Mouse (Mus musculus): ENCODE measurements around the gene Psmc5. TPM values are rescaled to one million over a fixed set of nuclear protein-coding genes. Genes with fewer than 3 reads are reported as not detected.
"Not testable (repeated sequence)": the region's sequence is repeated elsewhere in the genome, so short reads cannot be mapped to it uniquely, and the experiment has no call there.

Gene Psmc5
- polyA plus RNA-seq (2014; fragmentation: Nextera tagmentation; extraction: Ambion mirVana): 241 and 254 TPM in 2 replicates

DNA sequence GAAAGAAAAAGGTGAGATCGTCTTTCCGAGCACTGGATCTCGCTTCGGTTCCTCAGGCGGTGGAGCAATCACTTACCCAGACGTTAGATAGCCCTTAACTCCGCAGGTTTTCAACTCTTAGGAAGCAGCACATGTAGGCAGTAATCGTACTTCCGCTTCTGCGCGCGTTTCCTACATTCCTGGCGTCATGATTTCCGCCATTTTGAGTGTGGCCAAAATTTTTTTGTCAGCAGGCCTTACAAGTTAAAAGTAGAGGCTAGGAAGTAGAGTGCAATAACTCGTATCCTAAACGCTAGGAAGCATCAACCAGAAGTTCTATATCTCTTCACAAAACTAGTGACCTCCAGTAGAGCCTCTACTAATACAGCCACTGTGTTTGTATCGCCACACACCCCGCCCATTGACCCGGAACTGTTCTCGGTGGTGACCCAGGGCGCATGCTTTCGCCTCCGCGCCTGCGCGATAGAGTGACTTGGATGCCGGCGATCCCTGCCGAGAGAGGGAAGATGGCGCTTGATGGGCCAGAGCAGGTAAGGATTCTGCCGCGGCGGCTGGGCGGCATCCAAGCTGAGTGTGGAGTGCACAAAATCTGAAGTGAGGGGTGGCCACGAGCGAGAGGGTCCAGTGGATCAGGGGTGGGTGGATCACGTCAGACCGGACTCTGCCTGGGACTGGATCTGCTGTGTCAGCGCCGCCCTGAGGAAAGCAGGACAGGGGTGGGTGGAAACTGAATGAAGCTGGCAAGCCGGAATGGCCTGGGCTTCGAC lies at the start of gene Psmc5, which contains the start of gene Ftsj3:
TSS of gene Psmc5 (plus strand) at position 470 of the 767 bp plus-strand sequence.
TSS of gene Ftsj3 (minus strand) at position 395 of the 767 bp plus-strand sequence.
- H3K36me3 ChIP-seq (ENCODE audit: control insufficient read depth, insufficient read depth, low read length): peaks cover 40% of the 10 kb centered on the region
- peak within 1 kb of the TSS; percentile 77 for H3K4me3 ChIP-seq (ENCODE audit: low read depth, low read length)
- no peaks in the 10 kb centered on the region for H3K27me3 ChIP-seq (ENCODE audit: control insufficient read depth, insufficient read depth, low read length)
- peak within 1 kb of the TSS; percentile 73 for H3K9ac ChIP-seq (replicated peaks; ENCODE audit: low read depth, low read length)
- peak within 1 kb of the TSS; percentile 67; the same call in 1 of the 2 replicates for H3K27ac ChIP-seq (ENCODE audit: low read length)
- no peaks in the 10 kb centered on the region for H3K9me3 ChIP-seq (ENCODE audit: control insufficient read depth, low read depth, low read length)
- H3K4me2 ChIP-seq (replicated peaks; ENCODE audit: low read depth, low read length): peak within 1 kb of the TSS; percentile 94
- ATAC-seq (ENCODE audit: insufficient number of reproducible peaks, insufficient read depth, low FRiP score, low read depth): peak; percentile 95
- peaks cover 17% of the 10 kb centered on the region for H3K4me1 ChIP-seq (ENCODE audit: control insufficient read depth, insufficient read depth, low read length)
- WGBS: under 1% methylated on average over 42 of the region's 42 CpGs

DNA sequence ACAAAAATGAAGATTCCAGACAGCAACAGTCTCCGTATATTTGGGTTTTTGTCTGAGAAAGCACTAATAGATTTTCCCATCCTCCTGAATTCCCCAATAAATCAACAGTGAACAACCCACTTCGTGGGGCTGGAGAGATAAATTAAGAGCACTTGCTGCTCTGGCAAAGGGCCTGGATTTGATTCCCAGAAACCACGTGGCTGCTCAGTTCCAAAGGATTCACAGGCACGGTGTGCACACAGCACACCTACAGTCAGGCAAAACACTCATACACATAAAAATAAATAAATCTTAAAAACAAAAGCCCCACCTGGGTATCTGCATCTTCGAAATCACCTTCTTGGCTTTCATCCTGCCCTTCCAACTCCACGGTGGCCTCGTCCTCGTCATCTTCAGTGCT lies 43.2 kb upstream of the Psmc5 start:
- H3K27ac ChIP-seq (ENCODE audit: low read length): no peak overlapping the region
- WGBS: 87% methylated on average over 8 of the region's 8 CpGs
- H3K4me3 ChIP-seq (ENCODE audit: low read depth, low read length): no peak overlapping the region
- H3K27me3 ChIP-seq (ENCODE audit: control insufficient read depth, insufficient read depth, low read length): no peaks in the 10 kb centered on the region
- no peak overlapping the region for H3K4me2 ChIP-seq (replicated peaks; ENCODE audit: low read depth, low read length)
- H3K9ac ChIP-seq (replicated peaks; ENCODE audit: low read depth, low read length): no peak overlapping the region
- no peak for ATAC-seq (ENCODE audit: insufficient number of reproducible peaks, insufficient read depth, low FRiP score, low read depth)
- peaks cover 42% of the 10 kb centered on the region for H3K36me3 ChIP-seq (ENCODE audit: control insufficient read depth, insufficient read depth, low read length)
- no peaks in the 10 kb centered on the region for H3K9me3 ChIP-seq (ENCODE audit: control insufficient read depth, low read depth, low read length)
- H3K4me1 ChIP-seq (ENCODE audit: control insufficient read depth, insufficient read depth, low read length): peaks cover 10% of the 10 kb centered on the region

DNA sequence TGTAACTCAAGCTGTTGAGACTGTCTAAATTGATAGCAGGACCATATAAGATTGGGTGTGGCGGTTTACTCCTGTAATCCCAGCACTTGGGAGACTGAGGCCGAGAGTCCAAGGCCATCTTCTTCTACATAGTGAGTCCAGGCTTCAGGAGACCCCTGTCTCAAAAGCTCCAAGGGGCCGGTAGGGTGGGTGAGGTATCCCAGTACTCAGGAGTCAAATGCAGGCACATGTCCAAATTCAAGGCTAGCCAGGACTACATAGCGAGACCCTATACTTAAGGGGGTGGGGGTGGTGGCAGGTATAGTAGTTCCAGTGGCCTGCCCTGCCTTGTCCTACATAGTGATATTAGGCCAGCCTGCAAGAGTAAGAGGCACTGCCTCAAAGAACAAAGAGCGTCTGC lies 41.1 kb upstream of the Psmc5 start:
- Histone ChIP-seq H3K27me3 (ENCODE audit: control insufficient read depth, insufficient read depth, low read length) (no peaks in the 10 kb centered on the region), H3K4me3 (ENCODE audit: low read depth, low read length) (peak overlapping the region; percentile 73), H3K4me2 (replicated peaks; ENCODE audit: low read depth, low read length) (peak overlapping the region; percentile 50), H3K36me3 (ENCODE audit: control insufficient read depth, insufficient read depth, low read length) (peaks cover 25% of the 10 kb centered on the region), H3K4me1 (ENCODE audit: control insufficient read depth, insufficient read depth, low read length) (peaks cover 16% of the 10 kb centered on the region), H3K27ac (ENCODE audit: low read length) (no peak overlapping the region), H3K9me3 (ENCODE audit: control insufficient read depth, low read depth, low read length) (no peaks in the 10 kb centered on the region), H3K9ac (replicated peaks; ENCODE audit: low read depth, low read length) (no peak overlapping the region)
- ATAC-seq (ENCODE audit: insufficient number of reproducible peaks, insufficient read depth, low FRiP score, low read depth): no peak
- WGBS: 85% methylated on average over 5 of the region's 5 CpGs

DNA sequence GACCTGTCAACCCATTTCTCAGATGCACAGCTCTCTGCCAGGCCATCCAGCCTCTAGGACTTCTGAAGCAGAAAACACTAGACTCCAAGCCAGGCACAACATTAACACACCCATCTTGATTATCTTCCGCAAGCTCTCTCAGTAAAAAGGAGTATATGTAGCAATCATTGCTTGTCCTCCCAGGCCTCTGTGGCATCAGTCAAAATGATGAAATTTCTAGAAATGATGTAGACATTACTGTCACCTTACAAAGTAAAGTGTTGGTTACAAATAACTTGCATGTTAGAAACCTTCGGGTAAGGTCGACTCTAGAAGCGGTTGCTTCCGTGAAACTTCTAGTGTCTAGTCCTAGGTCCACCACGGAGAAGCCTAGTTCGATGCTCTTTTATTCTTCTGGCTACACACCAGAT lies 40.5 kb upstream of the Psmc5 start:
- peak overlapping the region; percentile 91 for H3K9ac ChIP-seq (replicated peaks; ENCODE audit: low read depth, low read length)

DNA sequence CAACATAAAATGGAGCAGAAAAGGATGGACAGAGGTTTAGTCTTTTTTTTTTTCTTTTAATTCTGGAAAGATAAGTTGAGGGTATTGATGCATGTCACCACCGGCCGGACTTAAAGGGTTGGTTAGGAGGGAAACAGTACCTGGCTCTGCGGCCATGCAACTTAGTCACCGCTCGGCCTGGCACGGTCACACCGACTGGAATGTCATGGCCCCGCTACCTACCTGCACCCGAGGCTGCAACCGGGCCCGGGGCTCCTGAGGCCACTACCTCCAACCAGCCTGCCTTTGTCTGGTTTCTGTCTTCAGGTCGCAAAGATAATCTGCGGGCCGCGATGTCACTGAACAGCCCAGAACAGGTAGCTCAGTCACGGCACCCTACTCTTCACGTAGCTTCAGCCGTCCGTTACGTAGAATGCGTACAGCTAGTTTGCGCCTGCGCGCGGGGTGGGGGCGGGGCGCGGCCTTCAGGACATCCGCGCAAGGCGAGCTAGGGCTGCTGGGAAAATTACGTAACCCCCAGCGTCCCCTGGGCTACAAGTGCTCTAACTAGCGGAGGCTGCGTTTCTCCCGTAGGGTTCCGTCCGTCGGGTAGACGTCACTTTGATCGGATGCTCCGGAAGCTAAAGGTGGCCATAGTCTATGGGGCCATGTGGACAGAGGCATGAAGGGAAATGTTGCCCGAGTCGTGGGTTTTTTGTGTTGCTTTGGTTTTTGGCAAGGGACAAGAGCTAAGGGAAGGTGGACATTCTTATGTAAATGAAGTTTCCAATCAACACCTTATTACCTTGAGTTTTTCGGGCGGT lies 39.8 kb upstream of the Psmc5 start, which contains the start of gene Ccdc47:
TSS of gene Ccdc47 (minus strand) at position 418 of the 803 bp plus-strand sequence.
- Histone ChIP-seq H3K4me3 (ENCODE audit: low read depth, low read length) (peak within 1 kb of the TSS; percentile 73), H3K4me2 (replicated peaks; ENCODE audit: low read depth, low read length) (peak within 1 kb of the TSS; percentile 77), H3K27me3 (ENCODE audit: control insufficient read depth, insufficient read depth, low read length) (no peaks in the 10 kb centered on the region), H3K36me3 (ENCODE audit: control insufficient read depth, insufficient read depth, low read length) (peaks cover 18% of the 10 kb centered on the region), H3K27ac (ENCODE audit: low read length) (peak within 1 kb of the TSS; percentile 98), H3K4me1 (ENCODE audit: control insufficient read depth, insufficient read depth, low read length) (peaks cover 16% of the 10 kb centered on the region), H3K9ac (replicated peaks; ENCODE audit: low read depth, low read length) (peak within 1 kb of the TSS; percentile 91), H3K9me3 (ENCODE audit: control insufficient read depth, low read depth, low read length) (no peaks in the 10 kb centered on the region)
- whole genome bisulfite sequencing: under 1% methylated on average over 46 of the region's 46 CpGs
- peak; percentile 98 for ATAC-seq (ENCODE audit: insufficient number of reproducible peaks, insufficient read depth, low FRiP score, low read depth)

More for the DNA sequence above, 40.5 kb upstream of the Psmc5 start:
- peak overlapping the region; percentile 50 for H3K4me2 ChIP-seq (replicated peaks; ENCODE audit: low read depth, low read length)
- H3K27me3 ChIP-seq (ENCODE audit: control insufficient read depth, insufficient read depth, low read length): no peaks in the 10 kb centered on the region
- 23% methylated on average over 7 of the region's 7 CpGs for WGBS
- peak overlapping the region; percentile 98; the same call in 1 of the 2 replicates for H3K27ac ChIP-seq (ENCODE audit: low read length)
- peaks cover 21% of the 10 kb centered on the region for H3K36me3 ChIP-seq (ENCODE audit: control insufficient read depth, insufficient read depth, low read length)
- peak overlapping the region; percentile 73 for H3K4me3 ChIP-seq (ENCODE audit: low read depth, low read length)
- H3K4me1 ChIP-seq (ENCODE audit: control insufficient read depth, insufficient read depth, low read length): peaks cover 16% of the 10 kb centered on the region
- H3K9me3 ChIP-seq (ENCODE audit: control insufficient read depth, low read depth, low read length): no peaks in the 10 kb centered on the region
- no peak for ATAC-seq (ENCODE audit: insufficient number of reproducible peaks, insufficient read depth, low FRiP score, low read depth)

DNA sequence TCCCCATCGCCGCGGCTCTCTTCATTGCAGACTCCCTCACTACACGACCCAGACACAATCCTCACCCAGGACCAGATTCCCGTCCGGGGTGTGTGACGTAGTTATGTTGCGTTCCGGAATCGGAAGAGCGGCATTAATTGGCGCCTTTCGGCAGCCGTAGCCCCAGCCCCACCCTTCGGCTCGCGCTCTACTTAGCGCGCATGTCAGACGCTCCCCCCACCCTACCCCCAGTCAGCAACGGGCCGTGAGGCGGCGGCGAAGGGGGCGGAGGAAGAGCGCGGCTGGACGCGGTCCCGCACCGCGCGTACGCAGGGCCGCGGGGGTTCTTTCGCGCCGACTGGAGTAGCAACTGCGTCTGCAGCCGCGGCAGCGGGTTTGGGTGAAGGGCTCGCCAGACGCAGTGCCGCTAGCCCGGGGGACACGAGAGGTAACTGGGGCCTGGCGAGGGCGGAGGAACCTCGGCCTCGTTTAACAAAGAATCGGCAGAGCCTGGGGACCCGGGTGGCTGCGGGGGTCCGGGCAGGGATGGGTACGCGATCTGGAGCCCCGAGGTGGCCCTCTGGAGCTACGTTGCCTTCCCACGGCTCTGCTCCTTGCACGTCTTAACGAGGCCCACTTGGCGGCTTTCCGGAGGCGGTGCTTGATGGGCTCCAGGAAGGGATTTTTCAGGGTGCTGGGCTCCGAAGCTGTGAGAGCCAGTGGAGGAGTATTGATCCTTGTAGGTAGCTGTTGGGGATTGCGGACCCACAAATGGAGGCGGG lies 39.0 kb upstream of the Psmc5 start, which contains the start of gene Ddx42:
TSS of gene Ddx42 (plus strand) at position 197 of the 761 bp plus-strand sequence.
- no peaks in the 10 kb centered on the region for H3K9me3 ChIP-seq (ENCODE audit: control insufficient read depth, low read depth, low read length)
- under 1% methylated on average over 70 of the region's 70 CpGs for WGBS
- H3K4me1 ChIP-seq (ENCODE audit: control insufficient read depth, insufficient read depth, low read length): peaks cover 16% of the 10 kb centered on the region
- peak within 1 kb of the TSS; percentile 91 for H3K9ac ChIP-seq (replicated peaks; ENCODE audit: low read depth, low read length)
- H3K27me3 ChIP-seq (ENCODE audit: control insufficient read depth, insufficient read depth, low read length): no peaks in the 10 kb centered on the region
- peak; percentile 92 for ATAC-seq (ENCODE audit: insufficient number of reproducible peaks, insufficient read depth, low FRiP score, low read depth)
- H3K4me2 ChIP-seq (replicated peaks; ENCODE audit: low read depth, low read length): peak within 1 kb of the TSS; percentile 77
- peaks cover 10% of the 10 kb centered on the region; the same call in 1 of the 2 replicates for H3K36me3 ChIP-seq (ENCODE audit: control insufficient read depth, insufficient read depth, low read length)
- H3K27ac ChIP-seq (ENCODE audit: low read length): peak within 1 kb of the TSS; percentile 98
- H3K4me3 ChIP-seq (ENCODE audit: low read depth, low read length): peak within 1 kb of the TSS; percentile 73

DNA sequence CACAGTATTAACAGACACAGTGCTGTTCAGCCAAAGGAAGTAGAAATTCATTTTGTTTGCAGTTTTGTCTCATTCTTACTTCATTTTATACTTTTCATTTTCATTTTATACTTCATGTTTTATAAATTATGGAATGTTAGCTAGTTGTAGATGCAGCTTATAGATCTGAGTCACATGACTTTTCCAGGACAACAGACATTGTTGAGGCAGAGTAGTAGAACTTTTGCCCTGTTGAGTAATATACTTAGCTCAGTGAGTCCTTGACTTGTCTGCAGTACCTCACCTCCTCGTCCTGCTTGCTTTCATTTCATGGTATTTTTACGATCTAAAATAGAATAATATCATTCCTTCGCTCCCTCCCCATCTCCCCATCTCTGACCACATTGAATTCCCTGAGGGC lies 35.4 kb upstream of the Psmc5 start:
- H3K4me3 ChIP-seq (ENCODE audit: low read depth, low read length): no peak overlapping the region
- no peak for ATAC-seq (ENCODE audit: insufficient number of reproducible peaks, insufficient read depth, low FRiP score, low read depth)
- no peak overlapping the region for H3K4me2 ChIP-seq (replicated peaks; ENCODE audit: low read depth, low read length)
- no peak overlapping the region for H3K9ac ChIP-seq (replicated peaks; ENCODE audit: low read depth, low read length)
- H3K27me3 ChIP-seq (ENCODE audit: control insufficient read depth, insufficient read depth, low read length): no peaks in the 10 kb centered on the region
- no peak overlapping the region for H3K27ac ChIP-seq (ENCODE audit: low read length)
- WGBS: 92% methylated on average over 3 of the region's 3 CpGs
- 0 out of 2 replicates have a peak, but pooled peaks cover 7% of the 10 kb centered on the region for H3K4me1 ChIP-seq (ENCODE audit: control insufficient read depth, insufficient read depth, low read length)
- no peaks in the 10 kb centered on the region for H3K9me3 ChIP-seq (ENCODE audit: control insufficient read depth, low read depth, low read length)
- peaks cover 17% of the 10 kb centered on the region for H3K36me3 ChIP-seq (ENCODE audit: control insufficient read depth, insufficient read depth, low read length)

DNA sequence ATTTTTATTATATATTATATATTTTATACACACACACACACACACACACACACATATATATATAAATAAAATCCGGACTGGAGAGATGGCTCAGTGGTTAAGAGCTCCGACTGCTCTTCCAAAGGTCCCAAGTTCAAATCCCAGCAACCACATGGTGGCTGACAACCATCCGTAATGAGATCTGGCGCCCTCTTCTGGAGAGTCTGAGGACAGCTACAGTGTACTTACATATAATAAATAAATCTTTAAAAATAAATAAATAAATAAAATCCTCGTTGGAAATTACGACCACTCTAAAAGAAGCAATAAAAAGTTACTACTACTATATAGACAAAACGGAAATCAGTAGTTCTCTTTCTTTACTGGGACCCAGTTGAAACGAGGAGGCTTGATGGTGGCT lies 22.0 kb upstream of the Psmc5 start:
- not testable (repeated sequence) for ATAC-seq (ENCODE audit: insufficient number of reproducible peaks, insufficient read depth, low FRiP score, low read depth); H3K9me3 ChIP-seq (ENCODE audit: control insufficient read depth, low read depth, low read length); H3K4me2 ChIP-seq (replicated peaks; ENCODE audit: low read depth, low read length); H3K27me3 ChIP-seq (ENCODE audit: control insufficient read depth, insufficient read depth, low read length); H3K27ac ChIP-seq (ENCODE audit: low read length); H3K4me3 ChIP-seq (ENCODE audit: low read depth, low read length); H3K4me1 ChIP-seq (ENCODE audit: control insufficient read depth, insufficient read depth, low read length); H3K9ac ChIP-seq (replicated peaks; ENCODE audit: low read depth, low read length)
- H3K36me3 ChIP-seq (ENCODE audit: control insufficient read depth, insufficient read depth, low read length): peaks cover 67% of the 10 kb centered on the region
- WGBS: 79% methylated on average over 8 of the region's 8 CpGs

Measured in stomach, embryonic 14.5 days (tissue).